ENCODE assay signal across 12 mouse cellular contexts in the genomic region with DNA sequence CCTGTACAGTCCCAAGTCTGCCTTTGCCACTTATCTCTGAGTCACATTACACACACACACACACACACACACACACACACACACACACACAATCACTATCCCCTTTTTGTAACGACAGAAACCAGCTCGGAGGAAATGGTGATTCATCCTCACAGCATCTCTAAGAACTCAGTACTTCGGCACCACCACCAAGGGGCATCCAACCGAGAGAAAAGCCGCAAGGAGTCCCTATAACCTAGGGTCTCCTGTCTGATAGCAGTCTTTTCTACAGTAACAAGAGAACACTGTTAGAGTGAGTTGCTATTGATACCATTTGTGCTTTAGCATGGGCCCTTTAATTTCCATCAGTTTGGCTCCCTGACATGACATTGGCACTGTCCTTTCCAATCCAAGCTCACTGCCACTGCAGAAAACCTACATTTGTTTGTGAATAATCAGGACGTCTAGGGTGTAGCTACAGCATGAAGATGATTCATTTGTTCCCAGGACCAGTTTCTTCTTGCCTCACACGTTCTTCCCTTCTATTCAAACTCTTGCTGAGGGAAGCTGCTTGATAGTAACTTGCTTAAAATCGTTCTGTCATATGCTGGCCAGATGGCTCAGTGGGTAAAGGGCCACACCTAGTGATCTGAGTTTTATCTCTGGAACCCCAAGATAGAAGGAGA. TPM values are rescaled to one million over a fixed set of nuclear protein-coding genes. Genes with fewer than 3 reads are reported as not detected.
DNase-seq lines count a peak whose midpoint lies in the region; ATAC-seq and TF ChIP-seq lines count a peak whose summit lies in the region.
"Had no signal": no experiment of that assay in that cellular context is flagged by ENCODE, and none has a peak within 500 bp of the region (broad histone marks: within the 10 kb centered on the region; RNA-seq: fewer than 3 reads in every experiment).

No protein-coding gene starts in this region.

- H3K36me3 ChIP-seq in hindbrain, postnatal 0 days (ENCODE audit: insufficient read depth, low read length) = no peaks in the 10 kb centered on the region
- H3K36me3 ChIP-seq: embryonic facial prominence, embryonic 12.5 days; limb, embryonic 12.5 days; neural tube, embryonic 13.5 days had no signal

- peak; percentile 59 for DNase-seq in adrenal gland, adult 2 months
- no peak for DNase-seq in adrenal gland, postnatal 4 days (ENCODE audit: low spot score in 2 of 2)
- DNase-seq in right cerebral cortex, adult 18-20 months = peak; percentile 59
- no peak for DNase-seq in right cerebral cortex, postnatal 4 days
- peak; percentile 12 to 13 for DNase-seq in layer of hippocampus, postnatal 25 days (ENCODE audit: extremely low spot score in 1 of 2, low spot score in 1 of 2)
- DNase-seq in telencephalon, adult 2 months (ENCODE audit: low read depth, low spot score) = peak; percentile 60
- DNase-seq in hindbrain, postnatal 0 days (ENCODE audit: low spot score) = no peak
- no peak for DNase-seq in lung, postnatal 36 days

- ATAC-seq in hindbrain, postnatal 0 days = no peak

- no peak overlapping the region for H3K4me2 ChIP-seq in hindbrain, postnatal 0 days (ENCODE audit: low read depth, low read length)
- H3K4me2 ChIP-seq: embryonic facial prominence, embryonic 12.5 days; heart, embryonic 11.5 days had no signal

- H3K9ac ChIP-seq in hindbrain, postnatal 0 days (replicated peaks; ENCODE audit: low read length) = no peak overlapping the region; the same call in 1 of the 2 replicates
- H3K9ac ChIP-seq: embryonic facial prominence, embryonic 12.5 days; limb, embryonic 12.5 days; neural tube, embryonic 13.5 days had no signal

- H3K4me3 ChIP-seq in hindbrain, postnatal 0 days (ENCODE audit: low read length) = no peak overlapping the region
- H3K4me3 ChIP-seq: embryonic facial prominence, embryonic 12.5 days; limb, embryonic 12.5 days; neural tube, embryonic 13.5 days had no signal

- H3K9me3 ChIP-seq in hindbrain, postnatal 0 days (ENCODE audit: low read length) = no peaks in the 10 kb centered on the region
- H3K9me3 ChIP-seq: embryonic facial prominence, embryonic 12.5 days; limb, embryonic 12.5 days; neural tube, embryonic 13.5 days had no signal

- no peak for TF ChIP-seq CTCF in hindbrain, postnatal 0 days (IDR thresholded peaks at IDR 0.05; ENCODE audit: low read depth)

- WGBS in hindbrain, postnatal 0 days = 29% methylated on average over 8 of the region's 8 CpGs

- H3K27me3 ChIP-seq in hindbrain, postnatal 0 days (ENCODE audit: insufficient read depth, low read length) = no peaks in the 10 kb centered on the region
- H3K27me3 ChIP-seq: embryonic facial prominence, embryonic 12.5 days; limb, embryonic 12.5 days; neural tube, embryonic 13.5 days had no signal

- no peak overlapping the region for H3K27ac ChIP-seq in hindbrain, postnatal 0 days
- H3K27ac ChIP-seq: embryonic facial prominence, embryonic 12.5 days; limb, embryonic 12.5 days; neural tube, embryonic 13.5 days had no signal

- no peaks in the 10 kb centered on the region for H3K4me1 ChIP-seq in hindbrain, postnatal 0 days (ENCODE audit: insufficient read depth, low read length)

RNA-seq across cellular contexts. Expression of gene Zfyve9, which starts 2.0 kb away (rescaled TPM):
- 10 to 100 TPM; 27.2 to 28.9 TPM for total RNA-seq in adrenal gland, adult 2 months (2021)
- 4.1 and 4.5 TPM in 2 replicates for polyA plus RNA-seq in adrenal gland, adult 2 months (2012; rRNA removed)
- 10 to 100 TPM; 27.1 to 27.8 TPM for total RNA-seq in adrenal gland, postnatal 4 days (2021)
- 10 to 100 TPM; 53.1 to 54.6 TPM for total RNA-seq in layer of hippocampus, postnatal 25 days (2021)
- 25.9 and 28.5 TPM in 2 replicates for total RNA-seq in hindbrain, postnatal 0 days (2014; rRNA removed)
- polyA plus RNA-seq in hindbrain, postnatal 0 days (2015; fragmentation: Nextera tagmentation; extraction: Ambion mirVana) = 9.2 and 10.0 TPM in 2 replicates

RNA-seq across cellular contexts. Expression of gene Btf3l4, which starts 50.9 kb away (rescaled TPM):
- total RNA-seq in adrenal gland, adult 2 months (2021) = 100 to 1,000 TPM; 124 to 146 TPM
- 6.0 and 10.3 TPM in 2 replicates for polyA plus RNA-seq in adrenal gland, adult 2 months (2012; rRNA removed)
- total RNA-seq in adrenal gland, postnatal 4 days (2021) = 100 to 1,000 TPM; 144 to 146 TPM
- 10 to 100 TPM; 92.4 to 93.2 TPM for total RNA-seq in layer of hippocampus, postnatal 25 days (2021)
- total RNA-seq in hindbrain, postnatal 0 days (2014; rRNA removed) = 80.6 and 89.6 TPM in 2 replicates
- polyA plus RNA-seq in hindbrain, postnatal 0 days (2015; fragmentation: Nextera tagmentation; extraction: Ambion mirVana) = 149 and 152 TPM in 2 replicates

RNA-seq across cellular contexts. Expression of gene Txndc12, which starts 51.8 kb away (rescaled TPM):
- total RNA-seq in adrenal gland, adult 2 months (2021) = 10 to 100 TPM; 71.6 to 75.7 TPM
- polyA plus RNA-seq in adrenal gland, adult 2 months (2012; rRNA removed) = 6.4 and 10.6 TPM in 2 replicates
- total RNA-seq in adrenal gland, postnatal 4 days (2021) = 10 to 100 TPM; 81.4 to 82.4 TPM
- 10 to 100 TPM; 37.0 to 37.7 TPM for total RNA-seq in layer of hippocampus, postnatal 25 days (2021)
- total RNA-seq in hindbrain, postnatal 0 days (2014; rRNA removed) = 38.1 and 41.3 TPM in 2 replicates
- 68.2 and 73.3 TPM in 2 replicates for polyA plus RNA-seq in hindbrain, postnatal 0 days (2015; fragmentation: Nextera tagmentation; extraction: Ambion mirVana)

Comparison
In these comparisons a context has a peak if more than half of its experiments do, and no peak if none do; other contexts are left out.
1. DNase-seq: peak in adrenal gland, adult 2 months (single experiment), right cerebral cortex, adult 18-20 months (single experiment), layer of hippocampus, postnatal 25 days (2 of 2) and telencephalon, adult 2 months (single experiment); none in adrenal gland, postnatal 4 days (0 of 2), right cerebral cortex, postnatal 4 days (single experiment), hindbrain, postnatal 0 days (single experiment) and lung, postnatal 36 days (single experiment).